In genomic region chr9:38407502-38407901, GRCm38 (mm10) we compare ENCODE assay signal across 41 mouse cellular contexts. TPM values are rescaled to one million over a fixed set of nuclear protein-coding genes. Genes with fewer than 3 reads are reported as not detected.
"Had no signal": no experiment of that assay in that cellular context is flagged by ENCODE, and none has a peak within 500 bp of the region (broad histone marks: within the 10 kb centered on the region; RNA-seq: fewer than 3 reads in every experiment).

No protein-coding gene starts in this region.

RNA-seq across cellular contexts. Expression of gene Olfr147, which starts 6.0 kb away (rescaled TPM):
- total RNA-seq: heart, postnatal 10 days; heart, postnatal 14 days; heart, postnatal 25 days; heart, postnatal 36 days; heart, postnatal 4 days; hematopoietic stem cell, adult 5-6 weeks; hindbrain, postnatal 0 days; layer of hippocampus, adult 18-20 months; layer of hippocampus, adult 2 months; layer of hippocampus, adult 8-10 months; layer of hippocampus, postnatal 10 days; layer of hippocampus, postnatal 14 days; layer of hippocampus, postnatal 25 days; layer of hippocampus, postnatal 36 days; left cerebral cortex, adult 18-20 months; left cerebral cortex, adult 2 months; left cerebral cortex, adult 8-10 months had no signal
- polyA plus RNA-seq: heart, embryonic 12.5 days; heart, embryonic 13.5 days; heart, embryonic 14.5 days; heart, embryonic 15.5 days; heart, embryonic 16.5 days; heart, postnatal 0 days; hindbrain, embryonic 10.5 days; hindbrain, embryonic 11.5 days; hindbrain, embryonic 12.5 days; hindbrain, embryonic 13.5 days; hindbrain, embryonic 14.5 days; hindbrain, embryonic 15.5 days; hindbrain, embryonic 16.5 days; hindbrain, postnatal 0 days; inflammation-experienced regulatory T-cells, adult 6 months; intestine, embryonic 14.5 days; intestine, embryonic 15.5 days; intestine, embryonic 16.5 days; intestine, postnatal 0 days; kidney, adult 2 months; kidney, embryonic 14.5 days; kidney, embryonic 15.5 days; kidney, embryonic 16.5 days; kidney, postnatal 0 days; large intestine, adult 2 months had no signal

RNA-seq across cellular contexts. Expression of gene Olfr901, which starts 21.8 kb away (rescaled TPM):
- total RNA-seq: heart, postnatal 10 days; heart, postnatal 14 days; heart, postnatal 25 days; heart, postnatal 36 days; heart, postnatal 4 days; hematopoietic stem cell, adult 5-6 weeks; hindbrain, postnatal 0 days; layer of hippocampus, adult 18-20 months; layer of hippocampus, adult 2 months; layer of hippocampus, adult 8-10 months; layer of hippocampus, postnatal 10 days; layer of hippocampus, postnatal 14 days; layer of hippocampus, postnatal 25 days; layer of hippocampus, postnatal 36 days; left cerebral cortex, adult 18-20 months; left cerebral cortex, adult 2 months; left cerebral cortex, adult 8-10 months had no signal
- polyA plus RNA-seq: heart, embryonic 12.5 days; heart, embryonic 13.5 days; heart, embryonic 14.5 days; heart, embryonic 15.5 days; heart, embryonic 16.5 days; heart, postnatal 0 days; hindbrain, embryonic 10.5 days; hindbrain, embryonic 11.5 days; hindbrain, embryonic 12.5 days; hindbrain, embryonic 13.5 days; hindbrain, embryonic 14.5 days; hindbrain, embryonic 15.5 days; hindbrain, embryonic 16.5 days; hindbrain, postnatal 0 days; inflammation-experienced regulatory T-cells, adult 6 months; intestine, embryonic 14.5 days; intestine, embryonic 15.5 days; intestine, embryonic 16.5 days; intestine, postnatal 0 days; kidney, adult 2 months; kidney, embryonic 14.5 days; kidney, embryonic 15.5 days; kidney, embryonic 16.5 days; kidney, postnatal 0 days; large intestine, adult 2 months had no signal

RNA-seq across cellular contexts. Expression of gene Olfr251, which starts 30.6 kb away (rescaled TPM):
- total RNA-seq: heart, postnatal 10 days; heart, postnatal 14 days; heart, postnatal 25 days; heart, postnatal 36 days; heart, postnatal 4 days; hematopoietic stem cell, adult 5-6 weeks; hindbrain, postnatal 0 days; layer of hippocampus, adult 18-20 months; layer of hippocampus, adult 2 months; layer of hippocampus, adult 8-10 months; layer of hippocampus, postnatal 10 days; layer of hippocampus, postnatal 14 days; layer of hippocampus, postnatal 25 days; layer of hippocampus, postnatal 36 days; left cerebral cortex, adult 18-20 months; left cerebral cortex, adult 2 months; left cerebral cortex, adult 8-10 months had no signal
- polyA plus RNA-seq: heart, embryonic 12.5 days; heart, embryonic 13.5 days; heart, embryonic 14.5 days; heart, embryonic 15.5 days; heart, embryonic 16.5 days; heart, postnatal 0 days; hindbrain, embryonic 10.5 days; hindbrain, embryonic 11.5 days; hindbrain, embryonic 12.5 days; hindbrain, embryonic 13.5 days; hindbrain, embryonic 14.5 days; hindbrain, embryonic 15.5 days; hindbrain, embryonic 16.5 days; hindbrain, postnatal 0 days; inflammation-experienced regulatory T-cells, adult 6 months; intestine, embryonic 14.5 days; intestine, embryonic 15.5 days; intestine, embryonic 16.5 days; intestine, postnatal 0 days; kidney, adult 2 months; kidney, embryonic 14.5 days; kidney, embryonic 15.5 days; kidney, embryonic 16.5 days; kidney, postnatal 0 days; large intestine, adult 2 months had no signal

RNA-seq across cellular contexts. Expression of gene Olfr902, which starts 40.0 kb away (rescaled TPM):
- total RNA-seq: heart, postnatal 10 days; heart, postnatal 14 days; heart, postnatal 25 days; heart, postnatal 36 days; heart, postnatal 4 days; hematopoietic stem cell, adult 5-6 weeks; hindbrain, postnatal 0 days; layer of hippocampus, adult 18-20 months; layer of hippocampus, adult 2 months; layer of hippocampus, adult 8-10 months; layer of hippocampus, postnatal 10 days; layer of hippocampus, postnatal 14 days; layer of hippocampus, postnatal 25 days; layer of hippocampus, postnatal 36 days; left cerebral cortex, adult 18-20 months; left cerebral cortex, adult 2 months; left cerebral cortex, adult 8-10 months had no signal
- polyA plus RNA-seq: heart, embryonic 12.5 days; heart, embryonic 13.5 days; heart, embryonic 14.5 days; heart, embryonic 15.5 days; heart, embryonic 16.5 days; heart, postnatal 0 days; hindbrain, embryonic 10.5 days; hindbrain, embryonic 11.5 days; hindbrain, embryonic 12.5 days; hindbrain, embryonic 13.5 days; hindbrain, embryonic 14.5 days; hindbrain, embryonic 15.5 days; hindbrain, embryonic 16.5 days; hindbrain, postnatal 0 days; inflammation-experienced regulatory T-cells, adult 6 months; intestine, embryonic 14.5 days; intestine, embryonic 15.5 days; intestine, embryonic 16.5 days; intestine, postnatal 0 days; kidney, adult 2 months; kidney, embryonic 14.5 days; kidney, embryonic 15.5 days; kidney, embryonic 16.5 days; kidney, postnatal 0 days; large intestine, adult 2 months had no signal

RNA-seq across cellular contexts. Expression of gene Olfr250, which starts 40.8 kb away (rescaled TPM):
- total RNA-seq: heart, postnatal 10 days; heart, postnatal 14 days; heart, postnatal 25 days; heart, postnatal 36 days; heart, postnatal 4 days; hematopoietic stem cell, adult 5-6 weeks; hindbrain, postnatal 0 days; layer of hippocampus, adult 18-20 months; layer of hippocampus, adult 2 months; layer of hippocampus, adult 8-10 months; layer of hippocampus, postnatal 10 days; layer of hippocampus, postnatal 14 days; layer of hippocampus, postnatal 25 days; layer of hippocampus, postnatal 36 days; left cerebral cortex, adult 18-20 months; left cerebral cortex, adult 2 months; left cerebral cortex, adult 8-10 months had no signal
- polyA plus RNA-seq: heart, embryonic 12.5 days; heart, embryonic 13.5 days; heart, embryonic 14.5 days; heart, embryonic 15.5 days; heart, embryonic 16.5 days; heart, postnatal 0 days; hindbrain, embryonic 10.5 days; hindbrain, embryonic 11.5 days; hindbrain, embryonic 12.5 days; hindbrain, embryonic 13.5 days; hindbrain, embryonic 14.5 days; hindbrain, embryonic 15.5 days; hindbrain, embryonic 16.5 days; hindbrain, postnatal 0 days; intestine, embryonic 14.5 days; intestine, embryonic 15.5 days; intestine, embryonic 16.5 days; intestine, postnatal 0 days; kidney, adult 2 months; kidney, embryonic 14.5 days; kidney, embryonic 15.5 days; kidney, embryonic 16.5 days; kidney, postnatal 0 days; large intestine, adult 2 months had no signal
